Mouse (Mus musculus) thymus, adult 2 months (tissue): Measurements from ENCODE around the gene Sec1.

Experiments used
- CTCF ChIP-seq: fragments of 200-500 bp; IDR thresholded peaks from 2 replicates; pipeline ENCODE4 v1.5.1; 2012; ENCODE audit warnings: mild to moderate bottlenecking, control low read depth, low read length, moderate library complexity, borderline replicate concordance; ENCODE audit not compliant: control insufficient read depth, poor library complexity, insufficient read depth; ENCODE audit errors: extremely low read depth
- POLR2A ChIP-seq: fragments of 200-500 bp; IDR thresholded peaks from 2 replicates; pipeline ENCODE4 v1.6.1; 2012; ENCODE audit warnings: mild to moderate bottlenecking, low read length, control low read depth, moderate library complexity; ENCODE audit not compliant: control insufficient read depth, poor library complexity, insufficient read depth; ENCODE audit errors: extremely low read depth

DNA sequence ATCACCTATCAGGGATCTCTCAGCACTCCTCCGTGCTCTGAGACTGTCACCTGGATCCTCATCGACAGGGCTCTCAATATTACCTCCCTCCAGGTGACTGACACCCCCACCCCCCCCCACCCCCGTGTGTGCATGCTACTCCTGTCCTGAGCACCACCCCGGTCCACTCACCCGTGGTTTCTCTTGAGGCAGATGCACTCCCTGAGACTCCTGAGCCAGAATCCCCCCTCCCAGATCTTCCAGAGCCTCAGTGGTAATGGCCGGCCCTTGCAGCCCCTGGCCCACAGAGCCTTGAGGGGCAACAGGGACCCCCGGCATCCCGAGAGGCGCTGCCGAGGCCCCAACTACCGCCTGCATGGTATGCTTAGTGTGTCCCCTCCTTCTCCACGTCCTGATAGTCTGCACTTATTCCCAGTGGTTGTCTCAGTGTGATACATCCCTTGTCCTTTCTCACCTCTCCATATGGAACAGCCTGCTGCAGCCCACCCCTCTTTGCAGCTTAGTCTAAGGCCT, 9.4 kb upstream of the Sec1 start:
- no peak for TF ChIP-seq POLR2A
- TF ChIP-seq CTCF, result no peak
